Mouse (Mus musculus) liver, embryonic 13.5 days (tissue): Measurements from ENCODE around the gene Tgfb1i1. TPM values are rescaled to one million over a fixed set of nuclear protein-coding genes. Genes with fewer than 3 reads are reported as not detected.
A peak's percentile ranks its signal among the peaks of the same experiment; 100 is the strongest.

Experiments
- ATAC-seq: fragments of 200-750 bp; cut with Nextera tagmentation; 2 replicates; pipeline ENCODE4 v1.8.0; 2017; ENCODE audit warnings: low read depth, mild to moderate bottlenecking, moderate number of reproducible peaks, moderate library complexity
- DNase-seq: peaks from one replicate; pipeline ENCODE4 v3.0.0; 2022
- H3K27ac ChIP-seq: fragments of 300-500 bp; sonication (generic); 2 replicates; pipeline ENCODE4 v1.5.1; 2015; ENCODE audit warnings: moderate library complexity, mild to moderate bottlenecking, inconsistent platforms
- H3K27me3 ChIP-seq: fragments of 300-500 bp; sonication (generic); 2 replicates; pipeline ENCODE4 v1.6.1; 2015; ENCODE audit warnings: mild to moderate bottlenecking, inconsistent platforms
- H3K36me3 ChIP-seq: fragments of 300-500 bp; sonication (generic); 2 replicates; pipeline ENCODE4 v1.6.1; 2015; ENCODE audit warnings: mild to moderate bottlenecking, inconsistent platforms
- H3K4me1 ChIP-seq: fragments of 300-500 bp; sonication (generic); replicated peaks from 2 replicates; pipeline ENCODE4 v1.6.1; 2015; ENCODE audit warnings: inconsistent platforms
- H3K4me2 ChIP-seq: fragments of 300-500 bp; sonication (generic); 2 replicates; pipeline ENCODE4 v1.6.1; 2015; ENCODE audit warnings: inconsistent platforms, mild to moderate bottlenecking, moderate library complexity
- H3K4me3 ChIP-seq: fragments of 300-500 bp; sonication (generic); replicated peaks from 2 replicates; pipeline ENCODE4 v1.5.1; 2015; ENCODE audit warnings: mild to moderate bottlenecking, inconsistent platforms
- H3K9ac ChIP-seq: fragments of 300-500 bp; sonication (generic); 2 replicates; pipeline ENCODE4 v1.6.1; 2015; ENCODE audit warnings: mild to moderate bottlenecking, inconsistent platforms
- H3K9me3 ChIP-seq: fragments of 300-500 bp; sonication (generic); replicated peaks from 2 replicates; pipeline ENCODE4 v1.6.1; 2016; ENCODE audit warnings: inconsistent platforms
- WGBS: fragments of 180-500 bp; shearing (Covaris S2); methylation state at CpG from one replicate; pipeline ENCODE4 v1.1.7; 2015; ENCODE audit not compliant: insufficient replicate concordance; 5-methylcytosine and 5-hydroxymethylcytosine counted together
- polyA plus RNA-seq: library from polyadenylated mRNA; unstranded; fragments of >200 nt; fragmentation: Nextera tagmentation; extraction: Ambion mirVana; gene quantifications from 2 replicates; pipeline ENCODE4 v1.2.1, GENCODE M21; 2015

Gene Tgfb1i1
- polyA plus RNA-seq, 1 experiment from 2014 or later = 14.3 TPM

DNA sequence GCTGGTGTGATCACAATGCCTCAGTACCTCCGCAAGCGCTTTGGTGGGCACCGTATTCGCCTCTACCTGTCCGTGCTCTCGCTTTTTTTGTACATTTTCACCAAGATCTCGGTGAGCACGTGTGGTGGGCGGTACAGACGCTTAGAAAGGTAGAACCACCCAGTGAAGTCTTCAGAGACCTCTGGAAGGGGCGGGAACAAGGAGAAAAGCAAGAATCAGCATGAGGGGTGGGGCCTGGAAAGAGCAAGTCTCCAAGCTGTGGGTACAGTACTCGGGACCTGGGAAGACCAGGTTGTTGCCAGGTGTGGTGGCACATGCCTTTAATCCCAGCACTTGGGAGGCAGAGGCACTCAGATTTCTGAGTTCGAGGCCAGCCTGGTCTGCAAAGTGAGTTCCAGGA is 20.8 kb downstream of the Tgfb1i1 start:
- Histone ChIP-seq H3K36me3 (peaks cover 19% of the 10 kb centered on the region), H3K4me2 (no peak overlapping the region), H3K4me1 (peaks cover 37% of the 10 kb centered on the region), H3K9ac (no peak overlapping the region), H3K4me3 (no peak overlapping the region), H3K27ac (no peak overlapping the region), H3K9me3 (no peaks in the 10 kb centered on the region), H3K27me3 (peaks cover 29% of the 10 kb centered on the region)
- no peak for ATAC-seq
- DNase-seq = no peak
- 59% methylated on average over 13 of the region's 13 CpGs for WGBS

DNA sequence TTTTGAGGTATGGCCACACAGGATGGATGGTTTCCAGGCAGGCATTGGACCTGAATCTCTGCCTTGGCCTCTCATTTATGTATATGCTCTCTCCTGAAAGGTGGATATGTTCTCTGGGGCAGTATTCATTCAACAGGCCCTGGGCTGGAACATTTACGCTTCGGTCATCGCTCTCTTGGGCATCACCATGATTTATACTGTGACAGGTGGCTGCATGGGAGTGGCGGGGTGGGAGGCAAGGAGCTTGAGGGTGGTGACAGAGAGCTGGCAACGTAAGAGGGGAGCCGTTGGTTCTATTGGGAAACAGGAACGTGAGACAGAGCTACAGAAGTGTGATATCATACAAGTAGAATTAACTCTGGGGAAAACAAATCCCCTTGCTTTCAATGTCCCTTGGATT is 21.2 kb downstream of the Tgfb1i1 start:
- H3K4me3 ChIP-seq = no peak overlapping the region
- ATAC-seq (no peak), DNase-seq (no peak)
- H3K9ac ChIP-seq = no peak overlapping the region
- no peak overlapping the region for H3K4me2 ChIP-seq
- no peaks in the 10 kb centered on the region for H3K9me3 ChIP-seq
- no peak overlapping the region for H3K27ac ChIP-seq
- H3K36me3 ChIP-seq = peaks cover 23% of the 10 kb centered on the region
- peaks cover 37% of the 10 kb centered on the region for H3K4me1 ChIP-seq
- WGBS = 80% methylated on average over 7 of the region's 7 CpGs
- peaks cover 25% of the 10 kb centered on the region for H3K27me3 ChIP-seq

DNA sequence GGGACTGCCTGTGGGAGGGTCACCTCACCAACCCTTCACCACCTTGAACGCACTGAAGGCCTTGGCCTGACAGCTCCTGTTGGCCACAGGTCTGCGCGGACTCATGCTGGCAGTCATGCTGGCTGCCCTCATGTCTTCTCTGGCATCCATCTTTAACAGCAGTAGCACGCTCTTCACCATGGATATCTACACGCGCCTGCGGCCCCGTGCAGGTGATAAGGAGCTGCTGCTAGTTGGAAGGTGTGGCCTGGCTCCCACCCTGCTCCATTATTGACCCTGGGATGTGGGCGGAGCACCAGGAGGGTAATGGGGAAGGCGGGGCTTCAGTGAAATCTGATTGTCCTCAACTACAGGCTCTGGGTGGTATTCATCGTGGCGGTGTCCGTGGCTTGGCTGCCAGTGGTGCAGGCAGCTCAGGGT is 23.8 kb downstream of the Tgfb1i1 start:
- Histone ChIP-seq H3K27me3 (peaks cover 11% of the 10 kb centered on the region), H3K4me2 (peak overlapping the region; percentile 53), H3K36me3 (peaks cover 49% of the 10 kb centered on the region), H3K9me3 (no peaks in the 10 kb centered on the region), H3K27ac (peak overlapping the region; percentile 87), H3K4me1 (peaks cover 37% of the 10 kb centered on the region), H3K4me3 (peak overlapping the region; percentile 28), H3K9ac (peak overlapping the region; percentile 54)
- WGBS = 20% methylated on average over 13 of the region's 13 CpGs
- ATAC-seq = peak; percentile 98
- peak; percentile 93 for DNase-seq

DNA sequence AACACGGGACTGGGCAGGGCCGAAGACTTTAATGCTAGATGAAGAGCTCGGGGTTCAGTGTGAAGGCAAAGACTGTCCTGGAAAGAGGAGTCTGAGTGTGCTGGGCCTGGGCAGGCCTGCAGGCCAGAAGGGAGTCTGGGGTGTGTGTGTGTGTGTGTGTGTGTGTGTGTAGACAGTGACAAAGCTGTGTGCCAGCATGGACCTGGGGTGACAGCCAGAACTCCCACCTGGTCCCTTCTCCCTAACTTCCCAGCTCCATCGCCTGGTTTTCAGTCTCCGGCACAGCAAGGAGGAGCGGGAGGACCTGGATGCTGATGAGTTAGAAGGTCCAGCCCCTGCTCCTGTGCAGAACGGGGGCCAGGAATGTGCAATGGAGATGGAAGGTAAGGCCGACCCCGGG is 24.9 kb downstream of the Tgfb1i1 start:
- 92% methylated on average over 9 of the region's 9 CpGs for WGBS
- Histone ChIP-seq H3K9ac (no peak overlapping the region), H3K9me3 (no peaks in the 10 kb centered on the region), H3K36me3 (peaks cover 60% of the 10 kb centered on the region), H3K4me2 (peak overlapping the region; percentile 53), H3K27me3 (peaks cover under 1% of the 10 kb centered on the region; the same call in 1 of the 2 replicates), H3K27ac (peak overlapping the region; percentile 87), H3K4me1 (peaks cover 37% of the 10 kb centered on the region), H3K4me3 (no peak overlapping the region)
- DNase-seq (no peak), ATAC-seq (no peak)

DNA sequence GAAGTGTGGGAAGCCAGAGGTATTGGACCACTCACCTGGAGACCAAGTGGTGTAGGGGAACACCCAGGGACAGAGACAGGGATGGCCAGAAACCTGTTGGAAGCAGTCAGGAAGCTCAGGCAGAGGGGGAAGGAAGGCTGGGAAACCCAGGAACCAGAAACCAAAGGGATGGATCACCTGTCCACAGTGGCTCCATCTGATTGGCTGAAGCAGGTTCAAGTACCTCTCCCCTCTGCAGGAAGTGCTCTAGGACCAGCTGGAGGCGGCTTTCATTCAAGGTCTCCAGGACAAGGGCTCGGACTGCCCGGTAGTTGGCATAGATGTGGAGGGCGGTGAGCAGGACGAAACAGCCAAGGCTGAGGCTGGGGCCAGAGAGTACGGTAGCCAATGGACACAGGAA is 29.4 kb downstream of the Tgfb1i1 start:
- WGBS = 92% methylated on average over 6 of the region's 6 CpGs
- H3K36me3 ChIP-seq = peaks cover 98% of the 10 kb centered on the region
- 0 out of 2 replicates have a peak overlapping the region, but pooled peaks have one; percentile 3 for H3K27ac ChIP-seq
- H3K9ac ChIP-seq = no peak overlapping the region
- DNase-seq (no peak), ATAC-seq (no peak)
- no peak overlapping the region for H3K4me3 ChIP-seq
- H3K9me3 ChIP-seq = no peaks in the 10 kb centered on the region
- no peak overlapping the region for H3K4me2 ChIP-seq
- peaks cover 33% of the 10 kb centered on the region for H3K4me1 ChIP-seq
- H3K27me3 ChIP-seq = no peaks in the 10 kb centered on the region

DNA sequence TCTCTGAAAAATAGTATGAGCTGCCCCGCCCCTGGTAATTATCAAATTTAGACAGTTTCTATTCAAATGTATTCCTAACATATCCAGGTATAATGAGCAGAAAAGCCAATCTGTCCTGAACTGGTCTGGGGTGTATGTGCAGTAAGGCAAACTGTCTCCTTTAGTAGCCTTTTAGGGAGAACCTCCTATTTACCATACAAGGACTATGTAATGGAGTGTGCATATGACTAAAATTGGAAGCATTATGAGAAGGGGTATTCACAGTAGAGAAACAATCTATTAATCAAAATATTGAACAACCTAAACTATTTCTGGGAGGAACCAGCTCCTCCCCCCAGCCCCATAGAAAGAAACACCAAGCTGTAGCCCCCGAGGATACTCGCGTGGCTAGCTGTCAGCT is 33.1 kb downstream of the Tgfb1i1 start:
- ATAC-seq (no peak), DNase-seq (no peak)
- H3K9me3 ChIP-seq = no peaks in the 10 kb centered on the region
- H3K4me3 ChIP-seq = no peak overlapping the region
- WGBS = 86% methylated on average over 4 of the region's 4 CpGs
- H3K36me3 ChIP-seq = peaks cover 87% of the 10 kb centered on the region
- peak overlapping the region; percentile 15; the same call in 1 of the 2 replicates for H3K27ac ChIP-seq
- H3K4me2 ChIP-seq = no peak overlapping the region
- no peaks in the 10 kb centered on the region for H3K27me3 ChIP-seq
- H3K9ac ChIP-seq = no peak overlapping the region
- H3K4me1 ChIP-seq = peaks cover 40% of the 10 kb centered on the region

DNA sequence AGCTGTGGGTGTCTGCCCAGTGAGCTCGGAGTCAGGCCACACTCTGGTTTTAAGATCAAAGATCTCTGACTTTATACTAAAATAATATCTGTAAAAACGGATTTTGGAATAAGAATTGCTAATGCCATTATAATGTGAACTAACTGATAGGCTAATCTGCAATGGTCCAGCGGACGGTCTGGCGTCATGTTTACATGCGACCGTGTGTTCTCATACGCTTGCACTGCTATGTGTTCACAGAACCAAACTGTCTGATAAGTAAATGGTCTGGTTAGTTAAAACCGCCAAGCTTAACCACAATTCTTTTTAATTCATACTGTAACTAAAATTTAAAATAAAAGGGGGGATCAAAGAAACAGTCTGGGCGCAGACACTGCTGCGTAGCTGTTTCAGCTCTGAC is 35.2 kb downstream of the Tgfb1i1 start:
- Histone ChIP-seq H3K4me1 (peaks cover 59% of the 10 kb centered on the region), H3K4me3 (no peak overlapping the region), H3K4me2 (no peak overlapping the region), H3K27ac (no peak overlapping the region), H3K9ac (no peak overlapping the region), H3K9me3 (no peaks in the 10 kb centered on the region), H3K36me3 (peaks cover 83% of the 10 kb centered on the region), H3K27me3 (no peaks in the 10 kb centered on the region)
- 74% methylated on average over 11 of the region's 11 CpGs for WGBS
- no peak for DNase-seq
- no peak for ATAC-seq

DNA sequence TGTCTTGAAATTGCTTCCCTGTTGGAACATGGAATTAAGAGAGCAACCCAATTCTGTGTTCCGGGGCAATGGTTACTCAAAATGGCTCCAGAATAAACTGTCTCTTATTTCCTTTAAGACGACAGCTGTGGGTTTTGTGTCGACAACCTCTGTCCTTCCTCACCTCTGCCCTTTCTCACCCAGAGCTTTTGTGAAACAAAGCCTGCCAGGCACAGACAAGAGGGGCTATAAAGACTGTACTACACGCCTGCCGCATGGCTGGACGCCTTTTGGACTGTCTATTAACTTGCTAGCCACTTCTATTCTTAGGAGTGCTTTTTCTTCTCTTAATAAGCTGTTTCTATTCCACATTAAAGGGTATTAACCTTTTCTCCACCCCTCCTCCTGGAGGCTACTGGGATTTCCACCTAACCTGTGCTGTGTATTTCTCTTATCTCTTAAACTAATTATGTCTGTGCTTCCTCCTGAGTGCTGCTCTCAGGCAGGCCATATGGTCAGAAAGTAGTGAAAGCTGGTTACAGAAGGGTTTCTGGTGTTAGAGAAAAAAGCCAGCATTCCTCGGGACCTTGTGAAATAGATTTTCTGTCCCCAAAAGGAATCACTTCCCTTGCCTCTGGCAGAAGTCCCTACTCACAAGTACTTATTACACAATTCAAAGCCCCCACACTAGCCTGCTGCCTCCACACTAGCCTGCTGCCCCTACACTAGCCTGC is 36.1 kb downstream of the Tgfb1i1 start:
- Histone ChIP-seq H3K4me3 (no peak overlapping the region), H3K27ac (peak overlapping the region; percentile 15), H3K27me3 (no peaks in the 10 kb centered on the region), H3K9me3 (no peaks in the 10 kb centered on the region), H3K4me1 (peaks cover 68% of the 10 kb centered on the region), H3K9ac (no peak overlapping the region; the same call in 1 of the 2 replicates), H3K4me2 (no peak overlapping the region), H3K36me3 (peaks cover 83% of the 10 kb centered on the region)
- DNase-seq = no peak
- WGBS = 73% methylated on average over 7 of the region's 7 CpGs
- no peak for ATAC-seq

DNA sequence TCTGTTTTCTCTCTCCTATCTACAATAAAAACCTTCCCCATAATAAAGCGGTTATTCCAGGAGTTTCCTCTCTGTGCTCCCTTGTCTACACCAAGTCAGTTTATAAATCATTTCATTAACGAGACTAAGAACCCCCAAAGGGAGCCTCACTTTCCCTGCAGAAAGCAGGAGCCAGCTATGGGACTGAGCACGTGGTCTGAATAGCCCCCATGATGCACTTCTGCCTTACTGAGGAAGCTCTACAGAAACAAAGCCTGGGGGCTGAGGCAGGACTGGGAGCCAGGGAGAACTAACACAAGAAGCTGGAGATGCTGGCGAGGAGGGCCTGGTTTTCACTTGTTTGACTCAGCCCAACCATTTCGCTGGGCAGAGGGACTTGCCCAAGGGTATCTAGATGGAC is 37.4 kb downstream of the Tgfb1i1 start:
- no peak overlapping the region for H3K4me3 ChIP-seq
- H3K9me3 ChIP-seq = no peaks in the 10 kb centered on the region
- 71% methylated on average over 5 of the region's 5 CpGs for WGBS
- no peak for DNase-seq
- 0 out of 2 replicates have a peak overlapping the region, but pooled peaks have one; percentile 4 for H3K9ac ChIP-seq
- H3K27ac ChIP-seq = peak overlapping the region; percentile 98
- peaks cover 79% of the 10 kb centered on the region for H3K36me3 ChIP-seq
- H3K27me3 ChIP-seq = no peaks in the 10 kb centered on the region
- no peak for ATAC-seq
- no peak overlapping the region for H3K4me2 ChIP-seq
- H3K4me1 ChIP-seq = peaks cover 78% of the 10 kb centered on the region

DNA sequence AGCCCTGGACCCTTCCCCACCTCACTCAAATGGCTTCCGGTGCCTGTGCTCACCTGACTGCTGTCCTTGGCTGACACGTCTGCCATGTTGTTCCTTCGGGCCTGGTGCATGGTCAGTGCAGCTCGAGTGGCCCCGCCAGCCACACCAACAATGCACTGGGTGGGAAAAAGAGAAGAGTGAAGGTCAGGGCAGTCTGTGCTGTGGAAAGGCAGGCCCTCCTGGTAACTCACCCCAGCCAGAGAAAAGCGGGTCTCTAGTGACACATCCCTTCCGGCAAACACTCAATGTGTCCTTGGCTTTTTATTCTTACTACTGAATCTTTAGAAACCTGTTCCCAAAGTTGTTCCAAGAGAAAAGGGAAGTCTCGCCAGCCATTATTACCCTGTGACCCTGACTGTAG is 38.4 kb downstream of the Tgfb1i1 start:
- Histone ChIP-seq H3K4me2 (no peak overlapping the region), H3K4me1 (peaks cover 78% of the 10 kb centered on the region), H3K27me3 (no peaks in the 10 kb centered on the region), H3K36me3 (peaks cover 73% of the 10 kb centered on the region), H3K9me3 (no peaks in the 10 kb centered on the region), H3K27ac (peak overlapping the region; percentile 98), H3K4me3 (no peak overlapping the region), H3K9ac (peak overlapping the region; percentile 33; the same call in 1 of the 2 replicates)
- DNase-seq = no peak
- no peak for ATAC-seq
- 84% methylated on average over 8 of the region's 8 CpGs for WGBS

DNA sequence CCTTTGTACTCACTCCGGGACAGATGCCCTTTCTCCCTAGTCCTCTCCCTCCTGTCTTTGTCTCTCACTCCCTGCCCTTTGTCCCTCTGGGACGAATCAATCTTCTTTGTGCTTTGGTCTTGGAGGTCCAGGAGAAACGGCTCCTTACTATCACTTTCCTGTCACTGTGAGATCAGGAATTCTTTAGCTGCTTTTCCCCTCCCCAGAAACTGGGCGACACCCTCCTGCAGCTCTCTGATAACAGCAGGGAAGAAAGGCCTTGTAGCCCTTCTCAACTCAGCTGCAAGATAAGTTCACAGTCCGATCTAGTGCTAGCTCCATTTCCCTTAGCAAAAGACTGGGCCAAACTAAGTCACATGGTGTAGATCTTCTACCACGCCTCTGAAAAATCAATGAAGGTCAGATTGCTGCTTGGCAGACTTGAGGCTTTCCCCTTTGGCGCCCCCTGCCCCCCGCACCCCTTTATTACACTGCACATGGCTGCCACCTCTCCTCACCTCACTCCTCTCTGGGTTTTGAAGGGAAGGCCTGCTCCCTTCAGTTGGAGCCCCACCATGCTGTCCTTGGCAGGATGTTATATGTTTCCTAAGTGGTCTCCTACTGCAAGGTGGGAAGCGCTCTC is 42.4 kb downstream of the Tgfb1i1 start:
- DNase-seq (peak; percentile 77), ATAC-seq (peak; percentile 99)
- Histone ChIP-seq H3K36me3 (peaks cover 80% of the 10 kb centered on the region), H3K9me3 (no peaks in the 10 kb centered on the region), H3K27ac (peak overlapping the region; percentile 98), H3K27me3 (no peaks in the 10 kb centered on the region), H3K4me2 (peak overlapping the region; percentile 79), H3K9ac (peak overlapping the region; percentile 79), H3K4me3 (peak overlapping the region; percentile 60), H3K4me1 (peaks cover 93% of the 10 kb centered on the region)
- WGBS = 15% methylated on average over 9 of the region's 9 CpGs
